Mouse (Mus musculus): Measurements from ENCODE around the gene Arrdc2.

Gene Arrdc2

DNA sequence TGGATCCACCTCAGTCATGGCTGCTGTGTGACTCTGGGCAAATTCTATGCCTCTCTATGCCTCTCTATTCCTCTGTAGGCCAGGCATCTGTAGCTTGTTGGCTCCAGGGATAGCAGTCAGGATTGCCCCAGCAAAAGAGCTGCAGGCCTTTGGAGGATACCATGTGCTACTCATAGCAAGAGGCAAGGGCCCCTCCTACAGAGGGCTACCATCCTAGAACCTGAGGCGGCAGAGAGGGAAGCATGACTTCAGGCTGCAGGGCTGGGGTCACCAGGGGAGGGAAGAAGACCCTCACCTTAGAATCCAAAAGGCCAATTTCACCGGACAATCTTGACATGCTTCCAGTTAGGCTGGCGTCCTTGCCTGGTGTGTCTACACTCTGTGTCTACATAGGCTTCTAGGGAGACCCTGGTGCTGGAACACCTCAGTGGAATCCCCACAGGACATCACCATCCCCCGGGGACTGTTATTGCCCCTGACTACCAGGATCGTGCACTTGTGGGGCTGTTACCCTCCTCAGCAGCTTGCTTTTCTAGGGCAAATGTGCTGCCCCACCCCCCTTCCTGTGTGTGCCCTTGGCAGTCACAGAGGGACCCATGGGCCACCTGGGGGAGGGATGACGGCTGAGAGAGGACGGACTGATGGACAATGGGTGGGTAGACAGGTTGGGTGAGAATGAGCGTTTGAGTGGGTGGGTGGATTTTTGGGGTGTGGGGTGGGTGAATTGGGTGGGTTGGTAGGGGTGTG lies 30.4 kb downstream of the Arrdc2 start:
- in situ Hi-C loops (cut with MboI, MseI): no loop called here

GRCm38 (mm10) chr8:70808239-70808638 lies 31.3 kb downstream of the Arrdc2 start, which contains the start of gene Il12rb1:
TSS of gene Il12rb1 (plus strand) at chr8:70808449.
- in situ Hi-C loops (cut with MboI, MseI): no loop called here

DNA sequence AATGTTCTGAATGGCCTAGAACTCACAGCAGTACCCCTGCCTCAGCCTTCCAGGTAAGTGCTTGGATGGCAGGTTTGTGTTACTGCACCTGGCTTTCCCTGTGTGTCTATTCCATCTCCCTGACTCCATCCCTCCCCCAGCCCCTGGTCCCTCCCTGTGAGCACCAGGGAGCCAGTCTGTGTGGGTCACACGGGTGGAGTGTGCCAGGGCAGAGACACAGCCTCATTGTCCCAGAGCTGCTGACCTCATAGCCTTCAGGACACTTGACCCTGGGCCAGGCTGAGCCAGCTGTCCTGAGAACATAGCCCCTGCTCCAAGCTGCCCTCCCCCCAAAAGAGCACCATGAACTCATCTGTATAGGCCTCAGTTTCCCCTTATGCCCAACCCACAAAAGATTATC lies 32.2 kb downstream of the Arrdc2 start:
- in situ Hi-C loops (cut with MboI, MseI): no loop called here

- in situ Hi-C loops (cut with MboI, MseI): no loop called here
Measured at GRCm38 (mm10) chr8:70806541-70806940, 33.0 kb downstream of the Arrdc2 start.

DNA sequence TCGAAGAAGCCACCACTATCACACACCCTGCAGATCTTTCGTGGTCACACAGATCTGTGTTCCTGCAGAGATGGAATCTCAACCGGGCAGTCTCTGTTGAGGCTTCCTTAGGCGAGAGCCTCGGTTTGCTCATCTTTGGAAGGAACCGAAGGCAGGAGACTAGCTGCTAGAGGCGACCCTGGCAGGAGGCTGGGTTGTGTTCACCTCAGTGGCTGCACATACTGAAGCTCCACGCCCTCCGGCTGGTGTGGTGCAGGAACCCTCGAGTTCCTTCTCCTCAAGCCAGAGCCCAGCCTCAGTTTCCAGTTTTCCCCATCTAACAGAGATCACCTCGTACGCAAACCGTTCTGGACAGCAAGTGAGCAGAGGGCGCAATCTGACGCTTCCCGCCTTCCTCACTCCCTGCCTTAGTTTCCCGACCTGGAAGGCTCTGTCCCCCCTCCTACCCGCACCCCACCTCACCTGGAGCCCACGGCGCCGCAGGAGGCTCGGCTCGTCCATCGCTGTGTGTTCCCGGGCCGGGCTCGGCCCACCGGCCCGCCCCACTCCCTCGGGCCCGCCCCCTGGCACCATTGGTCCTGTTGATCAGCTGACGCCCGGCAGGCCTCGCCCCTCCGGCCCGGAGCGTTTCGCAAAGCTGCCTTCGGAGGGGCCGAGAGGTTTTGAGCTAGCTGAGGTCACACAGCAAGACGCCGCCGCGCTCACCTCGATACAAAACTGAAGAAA lies 34.9 kb downstream of the Arrdc2 start, which contains the start of gene Mast3:
Mast3 (minus strand) TSS at position 574 of the 726 bp plus-strand sequence.
- in situ Hi-C loops (cut with MboI, MseI): no loop called here

DNA sequence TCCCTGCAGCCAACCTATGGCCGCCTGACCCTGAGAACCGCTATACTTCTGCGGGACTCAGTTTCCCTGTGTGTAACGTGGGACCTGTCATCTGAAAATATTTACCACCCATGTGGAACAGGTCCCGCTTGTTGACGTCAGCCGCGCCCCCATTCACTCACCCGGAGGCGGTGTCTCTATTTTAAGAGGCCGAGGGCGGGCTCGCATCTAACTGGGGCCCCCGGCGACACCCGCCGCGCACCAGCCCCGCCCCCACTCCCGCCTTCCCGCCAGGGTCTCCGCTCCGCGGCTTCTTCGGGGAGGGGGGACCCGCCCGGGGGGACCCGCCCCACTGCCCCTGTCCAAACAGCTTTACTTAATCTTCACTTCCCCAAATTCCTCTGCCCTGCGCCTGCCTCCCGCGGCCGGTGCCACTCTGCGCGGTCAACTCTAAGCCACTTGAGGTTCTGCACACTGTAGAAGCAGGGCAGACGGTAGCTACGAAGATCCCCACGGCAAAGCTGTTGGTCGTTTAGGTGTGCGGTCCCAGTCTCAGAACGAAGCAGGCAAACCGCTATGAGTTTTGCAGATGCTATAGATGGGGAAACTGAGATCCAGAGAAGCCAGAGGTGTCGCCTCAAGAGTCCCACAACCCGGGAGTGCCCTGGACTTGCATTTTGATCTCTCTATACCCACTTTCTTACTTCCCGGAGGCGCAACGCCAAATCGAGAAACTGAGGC lies 35.6 kb downstream of the Arrdc2 start:
- in situ Hi-C loops (cut with MboI, MseI): no loop called here

DNA sequence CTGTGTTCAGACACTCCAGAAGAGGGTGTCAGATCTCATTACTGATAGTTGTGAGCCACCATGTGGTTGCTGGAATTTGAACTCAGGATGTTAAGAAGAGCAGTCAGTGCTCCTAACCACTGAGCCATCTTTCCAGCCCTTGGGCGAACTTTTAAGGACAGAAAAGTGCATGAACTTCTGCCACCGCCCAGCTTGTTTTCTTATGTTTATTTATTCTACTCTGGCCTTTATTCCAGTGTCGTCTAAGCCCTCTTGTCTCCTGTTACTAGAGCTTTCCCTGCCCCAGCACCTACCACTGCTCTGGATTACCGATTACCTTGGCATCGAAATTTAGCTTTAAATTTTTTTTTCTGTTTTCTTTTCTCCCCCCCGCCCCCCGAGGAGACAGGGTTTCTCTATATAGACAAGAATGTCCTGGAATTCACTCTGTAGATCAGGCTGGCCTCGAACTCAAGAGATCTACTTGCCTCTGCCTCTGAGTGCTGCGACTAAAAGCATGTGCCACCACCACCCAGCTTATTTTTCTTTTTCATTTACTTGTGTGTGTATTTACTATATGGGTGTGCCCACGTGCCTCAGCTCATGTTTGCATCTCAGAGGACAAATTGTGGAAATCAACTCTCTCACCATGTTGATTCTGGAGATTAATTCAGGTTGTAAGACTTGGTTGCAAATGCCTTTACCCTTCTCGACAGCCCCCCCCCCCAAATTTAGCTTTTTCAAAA lies 36.6 kb downstream of the Arrdc2 start:
- in situ Hi-C loops (cut with MboI, MseI): no loop called here

- in situ Hi-C loops (cut with MboI, MseI): no loop called here
Measured at GRCm38 (mm10) chr8:70801830-70802229, 37.7 kb downstream of the Arrdc2 start.

DNA sequence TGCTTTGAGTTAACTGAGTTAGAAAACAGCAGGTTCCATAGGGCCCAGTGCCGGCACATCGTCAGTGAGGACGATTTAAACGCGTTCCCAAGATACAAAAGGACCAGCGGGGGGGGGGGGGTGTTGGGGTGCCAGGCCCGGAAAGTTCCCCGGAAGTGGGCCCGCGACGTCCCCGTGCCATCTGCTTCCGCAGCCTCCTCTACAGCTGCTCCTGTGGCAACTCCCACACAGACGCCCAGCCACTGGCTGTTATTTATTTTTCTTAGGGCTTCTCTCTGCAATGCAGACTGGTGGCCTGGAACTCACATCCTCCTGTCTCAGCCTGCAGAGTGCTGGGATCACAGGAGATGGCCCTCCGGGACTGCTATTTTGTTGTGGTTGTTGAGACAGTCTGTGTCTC lies 38.4 kb downstream of the Arrdc2 start:
- in situ Hi-C loops (cut with MboI, MseI): no loop called here

- in situ Hi-C loops (cut with MboI, MseI): no loop called here
Measured at GRCm38 (mm10) chr8:70800648-70801047, 38.9 kb downstream of the Arrdc2 start.

GRCm38 (mm10) chr8:70798281-70798680 lies 41.2 kb downstream of the Arrdc2 start:
- in situ Hi-C loops (cut with MboI, MseI): loop anchor here (10.0 kb wide), 2 partner anchors 667 to 1537 kb away; partner anchors contain the start of genes Abhd8 (in 1 of the 2), Dda1 (in 1 of the 2) and Mrpl34 (in 1 of the 2)

GRCm38 (mm10) chr8:70797081-70798070 lies 42.1 kb downstream of the Arrdc2 start:
- in situ Hi-C loops (cut with MboI, MseI): loop anchor here (10.0 kb wide), 2 partner anchors 667 to 1537 kb away; partner anchors contain the start of genes Abhd8 (in 1 of the 2), Dda1 (in 1 of the 2) and Mrpl34 (in 1 of the 2)

GRCm38 (mm10) chr8:70796403-70797080 lies 43.0 kb downstream of the Arrdc2 start:
- in situ Hi-C loops (cut with MboI, MseI): loop anchor here (10.0 kb wide), 2 partner anchors 668 to 1538 kb away; partner anchors contain the start of genes Abhd8 (in 1 of the 2), Dda1 (in 1 of the 2) and Mrpl34 (in 1 of the 2)

DNA sequence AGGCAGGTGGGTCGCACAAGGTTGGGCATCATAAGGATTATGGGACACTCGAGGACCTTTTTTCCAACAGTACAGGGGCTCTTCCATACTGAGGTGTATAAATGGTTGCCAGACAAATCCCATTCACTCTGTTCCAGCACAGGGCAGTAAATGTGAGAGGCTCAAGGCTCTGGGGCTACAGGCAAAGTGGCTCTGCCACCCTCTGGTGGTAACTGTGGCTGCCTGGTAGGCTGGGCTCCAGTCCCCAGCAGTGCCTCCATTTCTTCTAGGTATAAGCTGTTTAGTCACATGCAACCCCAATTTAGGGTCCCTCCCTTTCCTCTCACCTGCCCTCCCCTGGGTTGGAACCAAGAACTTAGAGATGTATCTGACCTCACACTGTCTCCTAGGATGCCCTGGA lies 44.1 kb downstream of the Arrdc2 start:
- in situ Hi-C loops (cut with MboI, MseI): loop anchor here (10.0 kb wide), 2 partner anchors 669 to 1539 kb away; partner anchors contain the start of genes Abhd8 (in 1 of the 2), Dda1 (in 1 of the 2) and Mrpl34 (in 1 of the 2)

- in situ Hi-C loops (cut with MboI, MseI): loop anchor here (10.0 kb wide), 2 partner anchors 671 to 1541 kb away; partner anchors contain the start of genes Abhd8 (in 1 of the 2), Dda1 (in 1 of the 2) and Mrpl34 (in 1 of the 2)
Measured at GRCm38 (mm10) chr8:70794215-70794614, 45.3 kb downstream of the Arrdc2 start.

DNA sequence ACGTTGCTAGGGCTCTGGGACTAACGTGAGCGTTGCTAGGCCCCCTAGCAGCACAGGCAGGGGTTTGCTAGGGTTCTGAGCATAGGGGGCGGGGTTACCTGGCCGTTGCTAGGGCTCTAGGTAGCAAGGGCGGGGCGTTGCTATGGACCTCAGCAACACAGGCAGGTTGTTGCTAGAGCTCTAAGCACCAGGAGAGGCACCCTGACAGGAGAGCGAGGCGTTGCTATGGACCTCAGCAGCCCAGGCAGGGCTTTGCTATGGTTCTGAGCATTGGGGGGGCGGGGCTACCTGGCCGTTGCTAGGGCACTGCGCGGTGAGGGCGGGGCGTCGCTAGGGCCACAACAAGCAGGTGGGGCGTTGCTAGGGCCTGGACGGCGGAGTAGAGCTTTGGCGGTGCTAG lies 46.8 kb downstream of the Arrdc2 start:
- in situ Hi-C loops (cut with MboI, MseI): loop anchor here (10.0 kb wide), 2 partner anchors 672 to 1542 kb away; partner anchors contain the start of genes Abhd8 (in 1 of the 2), Dda1 (in 1 of the 2) and Mrpl34 (in 1 of the 2)

- in situ Hi-C loops (cut with MboI, MseI): loop anchor here (10.0 kb wide), 2 partner anchors 673 to 1543 kb away; partner anchors contain the start of genes Abhd8 (in 1 of the 2), Dda1 (in 1 of the 2) and Mrpl34 (in 1 of the 2)
Measured at GRCm38 (mm10) chr8:70791975-70792691, 47.4 kb downstream of the Arrdc2 start.

GRCm38 (mm10) chr8:70791294-70791701 lies 48.2 kb downstream of the Arrdc2 start:
- in situ Hi-C loops (cut with MboI, MseI): loop anchor here (10.0 kb wide), 2 partner anchors 674 to 1544 kb away; partner anchors contain the start of genes Abhd8 (in 1 of the 2), Dda1 (in 1 of the 2) and Mrpl34 (in 1 of the 2)

Data from T-helper 17 cell (primary cell).